15 mouse cellular contexts compared by ENCODE assay signal in genomic region chr13:60608411-60609046, GRCm38 (mm10). TPM values are rescaled to one million over a fixed set of nuclear protein-coding genes. Genes with fewer than 3 reads are reported as not detected.
DNase-seq lines count a peak whose midpoint lies in the region; ATAC-seq and TF ChIP-seq lines count a peak whose summit lies in the region.
"Had no signal": no experiment of that assay in that cellular context is flagged by ENCODE, and none has a peak within 500 bp of the region (broad histone marks: within the 10 kb centered on the region; RNA-seq: fewer than 3 reads in every experiment).

No protein-coding gene starts in this region.

- H3K4me1 ChIP-seq in lung, postnatal 0 days (ENCODE audit: insufficient read depth, low read depth, low read length): peaks cover 7% of the 10 kb centered on the region; the same call in 1 of the 2 replicates
- peaks cover 38% of the 10 kb centered on the region for H3K4me1 ChIP-seq in kidney, embryonic 16.5 days (ENCODE audit: insufficient read depth, low read length)
- H3K4me1 ChIP-seq in liver, embryonic 16.5 days (ENCODE audit: control insufficient read depth, low read depth, low read length): peaks cover 18% of the 10 kb centered on the region
- peaks cover 69% of the 10 kb centered on the region for H3K4me1 ChIP-seq in hindbrain, embryonic 13.5 days (replicated peaks)

- H3K36me3 ChIP-seq in lung, postnatal 0 days (ENCODE audit: insufficient read depth, low read length): peaks cover 5% of the 10 kb centered on the region; the same call in 1 of the 2 replicates
- H3K36me3 ChIP-seq in kidney, embryonic 16.5 days (ENCODE audit: insufficient read depth, low read length): 0 out of 2 replicates have a peak, but pooled peaks cover 11% of the 10 kb centered on the region
- H3K36me3 ChIP-seq in liver, embryonic 16.5 days (ENCODE audit: control insufficient read depth, insufficient read depth): no peaks in the 10 kb centered on the region
- peaks cover 36% of the 10 kb centered on the region for H3K36me3 ChIP-seq in hindbrain, embryonic 13.5 days

- no peak for TF ChIP-seq CTCF in lung, postnatal 0 days (IDR thresholded peaks at IDR 0.05)

- H3K4me2 ChIP-seq in lung, postnatal 0 days (replicated peaks; ENCODE audit: low read depth, low read length): no peak overlapping the region
- 0 out of 2 replicates have a peak overlapping the region, but pooled peaks have one; percentile 8 for H3K4me2 ChIP-seq in kidney, embryonic 16.5 days (replicated peaks; ENCODE audit: low read depth, low read length)
- peak overlapping the region; percentile 32 for H3K4me2 ChIP-seq in liver, embryonic 16.5 days (ENCODE audit: low read depth, low read length)
- H3K4me2 ChIP-seq in hindbrain, embryonic 13.5 days: no peak overlapping the region

- TF ChIP-seq EP300 in lung, postnatal 0 days (IDR thresholded peaks at IDR 0.05): no peak

- no peaks in the 10 kb centered on the region for H3K9me3 ChIP-seq in lung, postnatal 0 days (ENCODE audit: low read length)
- H3K9me3 ChIP-seq in kidney, embryonic 16.5 days (ENCODE audit: low read length): peaks cover 3% of the 10 kb centered on the region; the same call in 1 of the 2 replicates
- H3K9me3 ChIP-seq in liver, embryonic 16.5 days (replicated peaks; ENCODE audit: control insufficient read depth, low read length): no peaks in the 10 kb centered on the region
- H3K9me3 ChIP-seq in hindbrain, embryonic 13.5 days: no peaks in the 10 kb centered on the region

- H3K27me3 ChIP-seq in lung, postnatal 0 days (replicated peaks; ENCODE audit: insufficient read depth, low read length): no peaks in the 10 kb centered on the region
- no peaks in the 10 kb centered on the region for H3K27me3 ChIP-seq in kidney, embryonic 16.5 days (ENCODE audit: insufficient read depth, low read length)
- H3K27me3 ChIP-seq in liver, embryonic 16.5 days (ENCODE audit: control insufficient read depth, insufficient read depth, low read depth, low read length): no peaks in the 10 kb centered on the region
- no peaks in the 10 kb centered on the region for H3K27me3 ChIP-seq in hindbrain, embryonic 13.5 days

- 60% methylated on average over 8 of the region's 8 CpGs for WGBS in lung, postnatal 0 days
- WGBS in kidney, embryonic 16.5 days: 55% methylated on average over 8 of the region's 8 CpGs
- WGBS in liver, embryonic 16.5 days (ENCODE audit: insufficient replicate concordance): 43% methylated on average over 8 of the region's 8 CpGs
- 79% methylated on average over 8 of the region's 8 CpGs for WGBS in hindbrain, embryonic 13.5 days

- H3K27ac ChIP-seq in lung, postnatal 0 days (ENCODE audit: low read length): no peak overlapping the region
- H3K27ac ChIP-seq in kidney, embryonic 16.5 days (ENCODE audit: low read length): peak overlapping the region; percentile 75; the same call in 1 of the 2 replicates
- peak overlapping the region; percentile 68 for H3K27ac ChIP-seq in liver, embryonic 16.5 days (ENCODE audit: low read length)
- no peak overlapping the region for H3K27ac ChIP-seq in hindbrain, embryonic 13.5 days
- H3K27ac ChIP-seq: heart, adult 2 months had no signal

- H3K4me3 ChIP-seq in lung, postnatal 0 days (ENCODE audit: low read depth, low read length): no peak overlapping the region
- no peak overlapping the region for H3K4me3 ChIP-seq in kidney, embryonic 16.5 days (ENCODE audit: low read length)
- H3K4me3 ChIP-seq in liver, embryonic 16.5 days (ENCODE audit: low read depth, low read length): no peak overlapping the region
- no peak overlapping the region for H3K4me3 ChIP-seq in hindbrain, embryonic 13.5 days
- H3K4me3 ChIP-seq: heart, adult 2 months had no signal

- no peak for DNase-seq in lung, postnatal 0 days (ENCODE audit: low spot score)
- DNase-seq in lung, postnatal 10 days: no peak
- DNase-seq in ZHBTc4 (ENCODE audit: low read depth, low spot score): peak; percentile 46
- no peak for DNase-seq in B cell, adult 2 months
- no peak for DNase-seq in adrenal gland, postnatal 25 days
- DNase-seq: cerebellum, adult 9-11 months; heart, adult 2 months; heart, postnatal 4 days; lung, postnatal 14 days; midbrain, embryonic 14.5 days; right cerebral cortex, postnatal 4 days had no signal

- peak; percentile 27 for ATAC-seq in lung, postnatal 0 days
- peak; percentile 83 for ATAC-seq in kidney, embryonic 16.5 days (ENCODE audit: low FRiP score, low TSS enrichment)
- ATAC-seq in liver, embryonic 16.5 days (ENCODE audit: low read depth): peak; percentile 80
- no peak for ATAC-seq in hindbrain, embryonic 13.5 days (ENCODE audit: low FRiP score)

- H3K9ac ChIP-seq in lung, postnatal 0 days (replicated peaks; ENCODE audit: low read depth): no peak overlapping the region
- H3K9ac ChIP-seq in kidney, embryonic 16.5 days (replicated peaks; ENCODE audit: low read length): no peak overlapping the region
- H3K9ac ChIP-seq in liver, embryonic 16.5 days (ENCODE audit: low read depth, low read length): no peak overlapping the region
- H3K9ac ChIP-seq in hindbrain, embryonic 13.5 days: no peak overlapping the region

RNA-seq across cellular contexts. Expression of gene Dapk1, which starts 6.8 kb away (rescaled TPM):
- polyA plus RNA-seq in lung, postnatal 0 days (2015; fragmentation: Nextera tagmentation; extraction: Ambion mirVana): 44.0 and 48.7 TPM in 2 replicates
- polyA plus RNA-seq in kidney, embryonic 16.5 days (2015; fragmentation: Nextera tagmentation; extraction: Ambion mirVana): 25.3 and 26.5 TPM in 2 replicates
- 8.1 and 8.9 TPM in 2 replicates for polyA plus RNA-seq in liver, embryonic 16.5 days (2015; fragmentation: Nextera tagmentation; extraction: Ambion mirVana)
- 36.9 and 37.9 TPM in 2 replicates for polyA plus RNA-seq in hindbrain, embryonic 13.5 days (2015; fragmentation: Nextera tagmentation; extraction: Ambion mirVana)
- total RNA-seq in adrenal gland, postnatal 25 days (2021): 10.8 and 11.5 TPM in 2 replicates
- polyA plus RNA-seq: C2C12 had no signal

Comparison
In these comparisons a context has a peak if more than half of its experiments do, and no peak if none do; other contexts are left out.
1. H3K27ac ChIP-seq: peak in kidney, embryonic 16.5 days (single experiment) and liver, embryonic 16.5 days (single experiment); none in lung, postnatal 0 days (single experiment) and hindbrain, embryonic 13.5 days (single experiment).
2. H3K4me2 ChIP-seq: peak in kidney, embryonic 16.5 days (single experiment) and liver, embryonic 16.5 days (single experiment); none in lung, postnatal 0 days (single experiment) and hindbrain, embryonic 13.5 days (single experiment).